Mouse (Mus musculus) embryonic facial prominence, embryonic 12.5 days (tissue): Measurements from ENCODE around the gene Ifrd2. TPM values are rescaled to one million over a fixed set of nuclear protein-coding genes. Genes with fewer than 3 reads are reported as not detected.

ENCODE experiments used
- ATAC-seq: fragments of 200-750 bp; cut with Nextera tagmentation; 2 replicates; pipeline ENCODE4 v1.8.0; 2017; ENCODE audit not compliant: insufficient number of reproducible peaks, insufficient read depth, low FRiP score, low TSS enrichment
- H3K27ac ChIP-seq: fragments of 300-500 bp; sonication (generic); 2 replicates; pipeline ENCODE4 v1.5.1; 2016; ENCODE audit warnings: mild to moderate bottlenecking
- H3K27me3 ChIP-seq: fragments of 300-500 bp; sonication (generic); 2 replicates; pipeline ENCODE4 v1.6.1; 2016; ENCODE audit warnings: mild to moderate bottlenecking, moderate library complexity
- H3K36me3 ChIP-seq: fragments of 300-500 bp; sonication (generic); 2 replicates; pipeline ENCODE4 v1.6.1; 2016; ENCODE audit warnings: mild to moderate bottlenecking
- H3K4me1 ChIP-seq: fragments of 300-500 bp; sonication (generic); 2 replicates; pipeline ENCODE4 v1.6.1; 2016
- H3K4me2 ChIP-seq: fragments of 300-500 bp; sonication (generic); replicated peaks from 2 replicates; pipeline ENCODE4 v1.6.1; 2016; ENCODE audit warnings: mild to moderate bottlenecking, moderate library complexity
- H3K4me3 ChIP-seq: fragments of 300-500 bp; sonication (generic); 2 replicates; pipeline ENCODE4 v1.5.1; 2016; ENCODE audit warnings: mild to moderate bottlenecking
- H3K9ac ChIP-seq: fragments of 300-500 bp; sonication (generic); 2 replicates; pipeline ENCODE4 v1.6.1; 2016; ENCODE audit warnings: mild to moderate bottlenecking, moderate library complexity
- H3K9me3 ChIP-seq: fragments of 300-500 bp; sonication (generic); 2 replicates; pipeline ENCODE4 v1.6.1; 2016; ENCODE audit warnings: mild to moderate bottlenecking, moderate library complexity
- WGBS: fragments of 180-500 bp; shearing (Covaris S2); methylation state at CpG from one replicate; pipeline ENCODE4 v1.1.7; 2016; 5-methylcytosine and 5-hydroxymethylcytosine counted together
- polyA plus RNA-seq: library from polyadenylated mRNA; unstranded; fragments of >200 nt; fragmentation: Nextera tagmentation; extraction: Ambion mirVana; gene quantifications from 2 replicates; pipeline ENCODE4 v1.2.1, GENCODE M21; 2016

Gene Ifrd2
- polyA plus RNA-seq, 1 experiment from 2014 or later: 36.9 TPM

DNA sequence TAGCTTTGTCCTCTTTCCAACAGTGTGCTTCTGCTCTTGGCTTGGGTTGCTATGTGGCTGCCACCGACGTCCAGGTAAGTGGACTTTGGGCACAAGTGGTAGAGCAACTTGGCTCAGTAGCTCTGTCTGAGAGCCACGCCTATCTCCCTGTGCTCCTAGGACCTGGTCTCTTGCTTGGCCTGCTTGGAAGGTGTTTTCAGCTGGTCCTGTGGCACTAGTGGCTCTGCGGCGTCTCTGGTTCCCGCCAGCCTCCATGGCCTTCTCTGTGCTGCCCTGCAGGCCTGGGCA is 3.3 kb downstream of the Ifrd2 start:
- WGBS: 94% methylated on average over 6 of the region's 6 CpGs
- Histone ChIP-seq H3K4me3 (no peak overlapping the region), H3K27ac (no peak overlapping the region), H3K36me3 (peaks cover 56% of the 10 kb centered on the region), H3K4me1 (peaks cover 12% of the 10 kb centered on the region), H3K4me2 (no peak overlapping the region), H3K9ac (no peak overlapping the region), H3K27me3 (no peaks in the 10 kb centered on the region), H3K9me3 (no peaks in the 10 kb centered on the region)
- ATAC-seq: no peak

GRCm38 (mm10) chr9:107593101-107593976 is 5.9 kb downstream of the Ifrd2 start:
- 83% methylated on average over 11 of the region's 11 CpGs for WGBS
- Histone ChIP-seq H3K9ac (no peak overlapping the region), H3K4me3 (no peak overlapping the region), H3K27ac (no peak overlapping the region), H3K27me3 (no peaks in the 10 kb centered on the region), H3K36me3 (peaks cover 56% of the 10 kb centered on the region), H3K9me3 (no peaks in the 10 kb centered on the region), H3K4me2 (no peak overlapping the region), H3K4me1 (peaks cover 7% of the 10 kb centered on the region)
- no peak for ATAC-seq

- ATAC-seq: no peak
- WGBS: 80% methylated on average over 8 of the region's 8 CpGs
- peaks cover 54% of the 10 kb centered on the region for H3K36me3 ChIP-seq
These were observed 7.0 kb downstream of the Ifrd2 start for GRCm38 (mm10) chr9:107594281-107595062.

GRCm38 (mm10) chr9:107596619-107597569 is 9.5 kb downstream of the Ifrd2 start:
- 0 out of 2 replicates have a peak, but pooled peaks cover 3% of the 10 kb centered on the region for H3K27me3 ChIP-seq
- ATAC-seq: no peak
- 90% methylated on average over 11 of the region's 11 CpGs for WGBS
- no peaks in the 10 kb centered on the region for H3K9me3 ChIP-seq
- H3K4me1 ChIP-seq: no peaks in the 10 kb centered on the region
- H3K36me3 ChIP-seq: peaks cover 30% of the 10 kb centered on the region
- H3K27ac ChIP-seq: no peak overlapping the region
- no peak overlapping the region for H3K4me3 ChIP-seq
- H3K4me2 ChIP-seq: no peak overlapping the region
- no peak overlapping the region for H3K9ac ChIP-seq

More at GRCm38 (mm10) chr9:107594281-107595062, 7.0 kb downstream of the Ifrd2 start:
- Histone ChIP-seq H3K4me1 (no peaks in the 10 kb centered on the region), H3K4me3 (no peak overlapping the region), H3K4me2 (no peak overlapping the region), H3K9me3 (no peaks in the 10 kb centered on the region), H3K27me3 (no peaks in the 10 kb centered on the region), H3K9ac (no peak overlapping the region), H3K27ac (no peak overlapping the region)

GRCm38 (mm10) chr9:107598385-107598784 is 10.9 kb downstream of the Ifrd2 start:
- Histone ChIP-seq H3K4me3 (no peak overlapping the region), H3K4me1 (peaks cover 8% of the 10 kb centered on the region), H3K27me3 (0 out of 2 replicates have a peak, but pooled peaks cover 3% of the 10 kb centered on the region), H3K4me2 (no peak overlapping the region), H3K9ac (no peak overlapping the region), H3K36me3 (peaks cover 15% of the 10 kb centered on the region), H3K9me3 (no peaks in the 10 kb centered on the region), H3K27ac (no peak overlapping the region)
- ATAC-seq: no peak
- 80% methylated on average over 5 of the region's 5 CpGs for WGBS

DNA sequence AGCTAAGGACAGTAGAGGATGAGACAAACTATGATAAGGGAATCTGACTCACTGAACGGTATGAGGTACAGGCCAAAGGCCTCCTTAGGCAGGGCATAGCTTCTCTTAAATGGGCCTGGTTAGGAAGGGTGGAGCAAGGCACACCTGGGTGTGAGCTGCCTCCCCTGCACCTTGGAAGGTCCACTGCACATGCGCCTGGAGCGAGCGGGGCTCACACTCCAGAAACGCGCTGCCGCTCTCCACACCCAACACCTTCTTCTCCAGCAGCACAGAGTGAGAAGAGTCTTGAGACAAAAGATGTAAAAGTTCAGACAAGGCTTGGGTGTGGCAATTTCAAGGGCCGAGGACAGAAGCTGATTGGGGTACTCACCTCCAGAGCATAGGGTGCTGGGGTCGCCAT is 12.0 kb downstream of the Ifrd2 start:
- 86% methylated on average over 9 of the region's 9 CpGs for WGBS
- peaks cover 15% of the 10 kb centered on the region for H3K4me1 ChIP-seq
- H3K4me3 ChIP-seq: no peak overlapping the region
- 0 out of 2 replicates have a peak, but pooled peaks cover 3% of the 10 kb centered on the region for H3K27me3 ChIP-seq
- ATAC-seq: no peak
- no peaks in the 10 kb centered on the region for H3K9me3 ChIP-seq
- no peak overlapping the region for H3K4me2 ChIP-seq
- no peak overlapping the region for H3K9ac ChIP-seq
- H3K36me3 ChIP-seq: peaks cover 4% of the 10 kb centered on the region; the same call in 1 of the 2 replicates
- H3K27ac ChIP-seq: no peak overlapping the region

DNA sequence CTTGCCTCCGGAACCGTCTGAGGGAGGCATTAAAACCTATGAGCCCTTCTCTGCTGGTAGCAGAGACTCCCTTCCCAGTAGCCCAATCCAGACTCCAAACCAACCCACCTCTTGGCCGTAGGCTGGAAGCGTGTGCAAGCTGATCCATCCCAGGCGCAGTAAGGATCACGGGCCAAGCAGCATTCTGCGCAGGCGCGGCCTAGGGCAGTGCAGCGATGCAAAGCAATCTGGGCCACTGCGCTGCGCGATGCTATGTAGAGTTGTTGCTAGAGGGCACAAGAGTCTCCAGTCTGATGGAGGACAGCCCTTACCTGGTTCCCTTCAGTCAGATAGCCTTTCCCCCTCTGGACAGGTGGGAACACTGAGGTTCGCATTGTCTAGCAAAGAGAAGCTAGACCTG is 12.4 kb downstream of the Ifrd2 start:
- ATAC-seq: no peak
- no peak overlapping the region for H3K4me3 ChIP-seq
- 67% methylated on average over 14 of the region's 14 CpGs for WGBS

GRCm38 (mm10) chr9:107600745-107601144 is 13.3 kb downstream of the Ifrd2 start:
- ATAC-seq: no peak
- no peak overlapping the region for H3K4me3 ChIP-seq
- H3K27ac ChIP-seq: no peak overlapping the region
- no peak overlapping the region for H3K9ac ChIP-seq
- H3K36me3 ChIP-seq: no peaks in the 10 kb centered on the region
- H3K27me3 ChIP-seq: 0 out of 2 replicates have a peak, but pooled peaks cover 3% of the 10 kb centered on the region
- no peaks in the 10 kb centered on the region for H3K9me3 ChIP-seq
- no peak overlapping the region for H3K4me2 ChIP-seq
- WGBS: 80% methylated on average over 12 of the region's 12 CpGs
- H3K4me1 ChIP-seq: peaks cover 28% of the 10 kb centered on the region

More for the DNA sequence above, 12.4 kb downstream of the Ifrd2 start:
- no peak overlapping the region for H3K27ac ChIP-seq
- H3K9ac ChIP-seq: no peak overlapping the region
- H3K27me3 ChIP-seq: 0 out of 2 replicates have a peak, but pooled peaks cover 3% of the 10 kb centered on the region
- H3K4me2 ChIP-seq: no peak overlapping the region
- H3K36me3 ChIP-seq: 0 out of 2 replicates have a peak, but pooled peaks cover under 1% of the 10 kb centered on the region
- no peaks in the 10 kb centered on the region for H3K9me3 ChIP-seq
- peaks cover 19% of the 10 kb centered on the region for H3K4me1 ChIP-seq

GRCm38 (mm10) chr9:107601275-107601674 is 13.8 kb downstream of the Ifrd2 start:
- Histone ChIP-seq H3K36me3 (no peaks in the 10 kb centered on the region), H3K9ac (no peak overlapping the region), H3K4me1 (peaks cover 33% of the 10 kb centered on the region), H3K27ac (no peak overlapping the region), H3K4me2 (no peak overlapping the region), H3K4me3 (no peak overlapping the region), H3K27me3 (0 out of 2 replicates have a peak, but pooled peaks cover 3% of the 10 kb centered on the region), H3K9me3 (no peaks in the 10 kb centered on the region)
- WGBS: 89% methylated on average over 11 of the region's 11 CpGs
- ATAC-seq: no peak

- Histone ChIP-seq H3K27ac (0 out of 2 replicates have a peak overlapping the region, but pooled peaks have one; percentile 13), H3K36me3 (no peaks in the 10 kb centered on the region), H3K9ac (peak overlapping the region; percentile 32; the same call in 1 of the 2 replicates), H3K9me3 (no peaks in the 10 kb centered on the region), H3K4me2 (no peak overlapping the region; the same call in 1 of the 2 replicates), H3K4me3 (no peak overlapping the region), H3K27me3 (0 out of 2 replicates have a peak, but pooled peaks cover 3% of the 10 kb centered on the region), H3K4me1 (peaks cover 42% of the 10 kb centered on the region)
- ATAC-seq: peak; percentile 30; the same call in 1 of the 2 replicates
- WGBS: 11% methylated on average over 10 of the region's 10 CpGs
These were observed 14.7 kb downstream of the Ifrd2 start for GRCm38 (mm10) chr9:107602068-107602648.
